Mouse (Mus musculus) Patski (cell line): ENCODE measurements at regions not wholly inside any gene's neighbourhood (a gene's known extent, or its start where the extent isn't known, plus 50 kb on each side); places are given as distances from the start of the nearest gene placed in this dataset.

Experiments used
- ATAC-seq: fragments of 100-300 bp; one replicate; pipeline ENCODE4 v1.8.0; 2021
- CTCF ChIA-PET: fragments of 350-600 bp; sonication (Branson Sonifier 250); formaldehyde crosslinking; loops from one replicate; lab custom pipeline; 2022; ENCODE audit warnings: inconsistent platforms; lab: Charles Lee
- POLR2A ChIA-PET: fragments of 350-600 bp; sonication (Branson Sonifier 250); formaldehyde crosslinking; loops from one replicate; lab custom pipeline; 2022; ENCODE audit warnings: antibody characterized with exemption, inconsistent platforms; lab: Charles Lee
- DNase-seq: peaks from one replicate; pipeline ENCODE4 v3.0.0-alpha.2; 2011; ENCODE audit warnings: low read depth, low spot score
- H3K27me3 ChIP-seq: fragments of 371-371 bp; one replicate; pipeline ENCODE4 v1.5.1; 2021
- CTCF ChIP-seq: fragments of 100-300 bp; IDR thresholded peaks from one replicate; pipeline ENCODE4 v1.5.1; 2021
- in situ Hi-C: fragments of 300-500 bp; cut with MboI; formaldehyde crosslinking; loops from 3 replicates; pipeline ENCODE4 v1.11.1; 2018; ENCODE audit warnings: low pct_unique_long_range_greater_than_20kb, mixed read lengths

DNA sequence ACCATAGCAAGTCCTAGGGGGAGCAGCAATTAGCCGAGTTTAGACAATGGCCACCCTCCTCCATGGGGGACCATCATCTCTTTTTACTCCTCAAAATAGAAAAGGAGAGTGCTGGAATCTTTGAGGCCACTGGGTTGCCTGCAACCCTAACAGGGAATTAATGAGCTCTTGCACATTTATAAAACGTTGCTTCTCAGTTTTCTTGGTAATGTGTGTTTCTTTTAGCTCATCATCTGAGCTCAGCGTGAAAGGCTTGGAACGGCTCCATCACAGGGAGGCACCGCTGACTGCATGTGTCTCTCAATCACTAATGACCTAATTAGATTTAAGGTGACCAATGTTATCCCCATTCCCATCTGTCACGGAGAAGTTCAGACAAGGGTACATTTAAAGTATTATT is 595.9 kb downstream of the Tmem132b start:
- ATAC-seq: no peak

GRCm38 (mm10) chr5:126148908-126149307 is 617.3 kb downstream of the Tmem132b start:
- no peaks in the 10 kb centered on the region for H3K27me3 ChIP-seq
- no peak for DNase-seq
- no peak for ATAC-seq
- in situ Hi-C loops: no loop called here
- CTCF ChIA-PET: interaction anchor here (0.6 kb wide), 1 partner anchor 188 kb away, joined by 3 read pairs; no protein-coding TSS in a partner anchor
- TF ChIP-seq CTCF: no peak
- POLR2A ChIA-PET: no interaction called here

More for the DNA sequence above, 595.9 kb downstream of the Tmem132b start:
- TF ChIP-seq CTCF: no peak
- in situ Hi-C loops: no loop called here
- ChIA-PET POLR2A (no interaction called here), CTCF (interaction anchor here (0.7 kb wide), 1 partner anchor 84 kb away, joined by 3 read pairs; no protein-coding TSS in a partner anchor)
- no peak for DNase-seq
- H3K27me3 ChIP-seq: no peaks in the 10 kb centered on the region

- DNase-seq (no peak), ATAC-seq (no peak)
- TF ChIP-seq CTCF: no peak
- ChIA-PET POLR2A (no interaction called here), CTCF (no interaction called here)
- H3K27me3 ChIP-seq: no peaks in the 10 kb centered on the region
- in situ Hi-C loops: no loop called here
Observed at GRCm38 (mm10) chr5:126155216-126155880, 623.8 kb downstream of the Tmem132b start.

GRCm38 (mm10) chr5:126186111-126186510 is 654.5 kb downstream of the Tmem132b start:
- CTCF ChIA-PET: interaction anchor here (0.8 to 1.3 kb wide), 2 partner anchors 10 to 23 kb away, joined by 3 read pairs; no protein-coding TSS in a partner anchor
- POLR2A ChIA-PET: no interaction called here
- no peak for TF ChIP-seq CTCF
- in situ Hi-C loops: no loop called here
- no peaks in the 10 kb centered on the region for H3K27me3 ChIP-seq
- DNase-seq (no peak), ATAC-seq (no peak)

DNA sequence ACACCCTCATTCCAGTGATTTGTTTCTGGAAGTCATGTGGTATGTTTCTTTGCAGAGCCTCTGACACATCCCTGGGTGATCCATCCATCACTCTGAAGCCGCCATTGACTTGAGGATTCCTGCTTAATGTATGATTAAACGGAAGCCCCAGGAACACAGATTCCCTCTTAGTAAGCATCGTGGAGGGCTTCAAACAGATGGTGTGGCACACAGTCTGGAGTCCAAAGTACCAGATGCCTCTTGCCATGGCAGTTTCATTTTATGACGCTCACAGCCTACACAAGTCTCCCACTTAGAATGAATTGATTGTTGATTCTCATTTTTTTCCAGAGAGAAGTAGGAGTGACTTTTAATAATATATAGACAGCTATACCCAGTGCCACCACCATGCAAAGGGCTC is 668.3 kb downstream of the Tmem132b start:
- POLR2A ChIA-PET: no interaction called here
- no peak for TF ChIP-seq CTCF
- ATAC-seq (no peak), DNase-seq (no peak)
- H3K27me3 ChIP-seq: no peaks in the 10 kb centered on the region
- in situ Hi-C loops: no loop called here
- CTCF ChIA-PET: no interaction called here

DNA sequence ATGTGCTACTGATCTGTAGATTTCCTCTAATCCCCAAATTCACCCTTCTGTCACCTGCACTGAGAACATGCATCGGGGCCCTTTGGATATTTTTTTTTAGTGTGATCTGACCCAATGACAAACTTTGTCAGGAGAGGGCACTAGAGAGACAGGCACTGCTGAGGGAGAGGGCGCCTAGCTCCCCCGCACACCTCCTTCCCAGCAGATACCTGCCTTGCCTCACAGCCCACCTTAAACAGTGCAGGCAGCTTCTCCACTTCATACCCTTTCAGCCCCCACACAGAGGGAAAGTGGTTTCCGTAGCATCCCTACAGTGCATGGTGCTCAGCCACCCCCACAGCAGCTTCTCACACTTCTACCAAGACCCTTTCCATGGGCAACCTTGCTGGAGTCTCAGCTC is 670.0 kb downstream of the Tmem132b start:
- POLR2A ChIA-PET: no interaction called here
- ATAC-seq (no peak), DNase-seq (no peak)

DNA sequence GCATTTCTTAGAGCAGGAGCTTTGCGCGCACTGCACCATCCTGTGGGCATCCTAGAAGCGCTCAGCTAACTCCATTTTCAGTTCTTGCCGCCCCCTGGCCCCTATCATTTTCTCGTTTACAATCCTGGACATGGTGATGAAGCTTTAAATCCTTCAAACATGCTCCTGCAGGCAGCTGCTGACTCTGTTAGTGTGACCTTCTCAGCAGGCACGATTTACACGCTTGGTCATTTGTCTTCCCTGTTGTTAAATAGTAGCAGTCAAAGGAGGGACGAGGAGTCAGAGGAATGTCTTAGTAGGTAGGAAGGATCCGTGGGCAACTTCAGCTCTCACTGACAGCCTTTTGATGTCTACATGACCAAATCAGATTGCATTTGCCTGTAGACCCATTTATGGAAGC is 670.4 kb downstream of the Tmem132b start:
- no peak for TF ChIP-seq CTCF
- ChIA-PET CTCF (no interaction called here), POLR2A (no interaction called here)
- no peak for DNase-seq
- no peak for ATAC-seq
- no peaks in the 10 kb centered on the region for H3K27me3 ChIP-seq
- in situ Hi-C loops: no loop called here

More for the DNA sequence above, 670.0 kb downstream of the Tmem132b start:
- peak; percentile 9 for TF ChIP-seq CTCF
- CTCF ChIA-PET: no interaction called here
- in situ Hi-C loops: no loop called here
- H3K27me3 ChIP-seq: no peaks in the 10 kb centered on the region

DNA sequence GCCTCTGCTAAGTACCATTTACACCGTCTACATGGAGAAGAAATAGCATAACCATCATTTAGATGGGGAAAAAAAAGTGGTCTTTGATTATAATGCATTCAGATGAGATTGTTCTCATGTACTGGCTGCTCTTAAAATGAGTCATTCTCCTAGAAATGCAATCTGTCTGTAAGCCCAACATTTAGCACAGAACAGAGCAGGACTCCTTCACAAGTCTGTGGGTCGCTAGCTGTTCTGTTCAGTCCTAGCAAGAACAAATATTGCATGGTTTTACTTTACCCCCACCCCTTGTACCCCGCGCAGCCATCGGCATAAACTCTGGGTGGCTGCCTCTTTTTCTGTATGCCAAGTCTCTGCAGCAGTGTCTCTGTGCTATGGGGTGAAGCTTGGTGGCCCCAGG is 685.4 kb downstream of the Tmem132b start:
- no peak for ATAC-seq
- no peak for TF ChIP-seq CTCF
- no peak for DNase-seq
- in situ Hi-C loops: no loop called here
- CTCF ChIA-PET: no interaction called here
- POLR2A ChIA-PET: no interaction called here
- no peaks in the 10 kb centered on the region for H3K27me3 ChIP-seq

GRCm38 (mm10) chr5:126217746-126218145 is 686.2 kb downstream of the Tmem132b start:
- no peak for ATAC-seq
- no peak for DNase-seq

GRCm38 (mm10) chr5:126223696-126224095 is 692.1 kb downstream of the Tmem132b start:
- H3K27me3 ChIP-seq: no peaks in the 10 kb centered on the region
- POLR2A ChIA-PET: no interaction called here
- in situ Hi-C loops: no loop called here
- no peak for TF ChIP-seq CTCF
- CTCF ChIA-PET: no interaction called here
- no peak for ATAC-seq
- DNase-seq: no peak

More at GRCm38 (mm10) chr5:126217746-126218145, 686.2 kb downstream of the Tmem132b start:
- no peaks in the 10 kb centered on the region for H3K27me3 ChIP-seq
- ChIA-PET POLR2A (no interaction called here), CTCF (no interaction called here)
- in situ Hi-C loops: no loop called here
- TF ChIP-seq CTCF: no peak

- POLR2A ChIA-PET: no interaction called here
- no peak for TF ChIP-seq CTCF
Observed at GRCm38 (mm10) chr5:126230768-126231167, 699.2 kb downstream of the Tmem132b start.

More at GRCm38 (mm10) chr5:126230768-126231167, 699.2 kb downstream of the Tmem132b start:
- CTCF ChIA-PET: no interaction called here
- DNase-seq (no peak), ATAC-seq (no peak)
- in situ Hi-C loops: no loop called here
- no peaks in the 10 kb centered on the region for H3K27me3 ChIP-seq
